Mouse (Mus musculus) liver, embryonic 18 days (tissue): ENCODE measurements around the gene Abhd17b. TPM values are rescaled to one million over a fixed set of nuclear protein-coding genes. Genes with fewer than 3 reads are reported as not detected.

Experiments
- polyA plus RNA-seq: library from polyadenylated mRNA; depleted of rRNA; stranded (reverse); fragments of >200 nt; gene quantifications from 2 replicates; pipeline ENCODE4 v1.2.3, GENCODE M21; 2012; rRNA removed

Abhd17b gene
- polyA plus RNA-seq: 5.6 and 6.3 TPM in 2 replicates

GRCm38 (mm10) chr19:21653172-21653981 lies at the start of gene Abhd17b:
Gene Abhd17b, plus strand, starts transcription at chr19:21653185.

GRCm38 (mm10) chr19:21652285-21653171 lies 457 bp upstream of the Abhd17b start, which contains the start of gene 1110059E24Rik:
Gene 1110059E24Rik, minus strand, starts transcription at chr19:21652976.

Other genes with a start within 250 kb of the Abhd17b start
- 3.5 and 4.6 TPM in 2 replicates for gene Gda, start 179.7 kb upstream of the Abhd17b start, polyA plus RNA-seq
- 8.6 and 9.4 TPM in 2 replicates for gene 1110059E24Rik, start 209 bp upstream of the Abhd17b start, polyA plus RNA-seq
- 5.1 and 6.0 TPM in 2 replicates for gene Cemip2, start 125.2 kb downstream of the Abhd17b start, polyA plus RNA-seq